8 mouse cellular contexts compared by ENCODE assay signal in genomic region chr2:93659004-93659403, GRCm38 (mm10). TPM values are rescaled to one million over a fixed set of nuclear protein-coding genes. Genes with fewer than 3 reads are reported as not detected.
DNase-seq lines count a peak whose midpoint lies in the region; ATAC-seq and TF ChIP-seq lines count a peak whose summit lies in the region.

No protein-coding gene starts in this region.

- no peak overlapping the region for H3K27ac ChIP-seq in kidney, embryonic 14.5 days (ENCODE audit: low read depth, low read length)
- no peak overlapping the region for H3K27ac ChIP-seq in stomach, postnatal 0 days (replicated peaks)
- no peak overlapping the region for H3K27ac ChIP-seq in forebrain, embryonic 10.5 days

- no peaks in the 10 kb centered on the region for H3K36me3 ChIP-seq in kidney, embryonic 14.5 days (ENCODE audit: control insufficient read depth, insufficient read depth, low read length)
- no peaks in the 10 kb centered on the region for H3K36me3 ChIP-seq in E14TG2a.4 (ENCODE audit: insufficient read depth, low read length)
- no peaks in the 10 kb centered on the region for H3K36me3 ChIP-seq in stomach, postnatal 0 days (ENCODE audit: control insufficient read depth, insufficient read depth, low read length)
- H3K36me3 ChIP-seq in forebrain, embryonic 10.5 days (replicated peaks): peaks cover 3% of the 10 kb centered on the region; the same call in 1 of the 2 replicates

- TF ChIP-seq CTCF in E14TG2a.4 (conservative IDR thresholded peaks at IDR 0.05; ENCODE audit: low read length): peak; percentile 85
- peak; percentile 85 for TF ChIP-seq CTCF in stomach, postnatal 0 days (IDR thresholded peaks at IDR 0.05; ENCODE audit: low read depth)

- H3K9me3 ChIP-seq in kidney, embryonic 14.5 days (ENCODE audit: control insufficient read depth, low read length): no peaks in the 10 kb centered on the region
- H3K9me3 ChIP-seq in E14TG2a.4 (ENCODE audit: low read length): no peaks in the 10 kb centered on the region
- H3K9me3 ChIP-seq in stomach, postnatal 0 days (ENCODE audit: control insufficient read depth, low read length): no peaks in the 10 kb centered on the region
- no peaks in the 10 kb centered on the region for H3K9me3 ChIP-seq in forebrain, embryonic 10.5 days

- H3K4me2 ChIP-seq in kidney, embryonic 14.5 days (replicated peaks; ENCODE audit: low read depth, low read length): no peak overlapping the region
- no peak overlapping the region for H3K4me2 ChIP-seq in stomach, postnatal 0 days (replicated peaks; ENCODE audit: low read depth)

- WGBS in kidney, embryonic 14.5 days: 29% methylated on average over 3 of the region's 3 CpGs
- WGBS in stomach, postnatal 0 days: 39% methylated on average over 3 of the region's 3 CpGs
- 32% methylated on average over 3 of the region's 3 CpGs for WGBS in forebrain, embryonic 10.5 days

- peaks cover 26% of the 10 kb centered on the region; the same call in 1 of the 2 replicates for H3K27me3 ChIP-seq in kidney, embryonic 14.5 days (ENCODE audit: control insufficient read depth, insufficient read depth, low read length)
- peaks cover 37% of the 10 kb centered on the region for H3K27me3 ChIP-seq in E14TG2a.4 (ENCODE audit: insufficient read depth, low read length)
- no peaks in the 10 kb centered on the region for H3K27me3 ChIP-seq in stomach, postnatal 0 days (ENCODE audit: control insufficient read depth, insufficient read depth, low read length)
- peaks cover 100% of the 10 kb centered on the region for H3K27me3 ChIP-seq in forebrain, embryonic 10.5 days (ENCODE audit: poor library complexity, severe bottlenecking)

- H3K9ac ChIP-seq in kidney, embryonic 14.5 days (ENCODE audit: low read depth, low read length): no peak overlapping the region
- H3K9ac ChIP-seq in stomach, postnatal 0 days (ENCODE audit: low read length): no peak overlapping the region

- DNase-seq in adrenal gland, adult 2 months: peak; percentile 26
- no peak for DNase-seq in adrenal gland, postnatal 4 days (ENCODE audit: low spot score in 2 of 2)
- peak; percentile 43 for DNase-seq in kidney, adult 18-20 months
- peak; percentile 53 for DNase-seq in induced T-regulatory cell, adult 2 months (ENCODE audit: low read depth)
- no peak for DNase-seq in stomach, postnatal 0 days (ENCODE audit: low spot score)
- no peak for DNase-seq in forebrain, embryonic 10.5 days (ENCODE audit: extremely low spot score, low spot score)

- no peak overlapping the region for H3K4me3 ChIP-seq in kidney, embryonic 14.5 days (ENCODE audit: low read length)
- no peak overlapping the region for H3K4me3 ChIP-seq in E14TG2a.4 (replicated peaks; ENCODE audit: low read length)
- no peak overlapping the region for H3K4me3 ChIP-seq in stomach, postnatal 0 days (ENCODE audit: low read depth, low read length)
- H3K4me3 ChIP-seq in forebrain, embryonic 10.5 days: no peak overlapping the region

- no peaks in the 10 kb centered on the region for H3K4me1 ChIP-seq in kidney, embryonic 14.5 days (ENCODE audit: control insufficient read depth, insufficient read depth, low read length)
- no peaks in the 10 kb centered on the region for H3K4me1 ChIP-seq in E14TG2a.4 (replicated peaks; ENCODE audit: low read depth, low read length)
- H3K4me1 ChIP-seq in stomach, postnatal 0 days (replicated peaks; ENCODE audit: control insufficient read depth, insufficient read depth): no peaks in the 10 kb centered on the region
- peaks cover 31% of the 10 kb centered on the region for H3K4me1 ChIP-seq in forebrain, embryonic 10.5 days

- no peak for TF ChIP-seq EP300 in stomach, postnatal 0 days (optimal IDR thresholded peaks at IDR 0.05)

- no peak for ATAC-seq in kidney, embryonic 14.5 days (ENCODE audit: low FRiP score, low TSS enrichment)
- ATAC-seq in stomach, postnatal 0 days (ENCODE audit: low FRiP score, low TSS enrichment): no peak

RNA-seq across cellular contexts. Expression of gene Alx4, which starts 16.8 kb away (rescaled TPM):
- total RNA-seq in adrenal gland, adult 2 months (2021): under 1 TPM; 0.26 to 0.62 TPM
- polyA plus RNA-seq in adrenal gland, adult 2 months (2012; rRNA removed): 0.51 and 0.68 TPM in 2 replicates
- 1 to 10 TPM; 1.0 to 1.2 TPM for total RNA-seq in adrenal gland, postnatal 4 days (2021)
- 0.22 and 0.34 TPM in 2 replicates for polyA plus RNA-seq in kidney, embryonic 14.5 days (2014; fragmentation: Nextera tagmentation; extraction: Ambion mirVana)
- polyA plus RNA-seq in stomach, postnatal 0 days (2015; fragmentation: Nextera tagmentation; extraction: Ambion mirVana): 0.05 and 0.06 TPM in 2 replicates
- 20.1 and 20.4 TPM in 2 replicates for polyA plus RNA-seq in forebrain, embryonic 10.5 days (2016; fragmentation: Nextera tagmentation; extraction: Ambion mirVana)

Comparison
In these comparisons a context has a peak if more than half of its experiments do, and no peak if none do; other contexts are left out.
1. DNase-seq: peak in adrenal gland, adult 2 months (single experiment), kidney, adult 18-20 months (single experiment) and induced T-regulatory cell, adult 2 months (single experiment); none in adrenal gland, postnatal 4 days (0 of 2), stomach, postnatal 0 days (single experiment) and forebrain, embryonic 10.5 days (single experiment).
2. RNA of gene Alx4, which starts 16.8 kb away (polyA plus RNA-seq): 20.1 to 20.4 TPM in forebrain, embryonic 10.5 days; 0.51 to 0.68 TPM in adrenal gland, adult 2 months, 0.22 to 0.34 TPM in kidney, embryonic 14.5 days and 0.05 to 0.06 TPM in stomach, postnatal 0 days; every median in the first group is over 10 times any median in the second.